Mouse (Mus musculus) layer of hippocampus, adult 2 months (tissue): ENCODE measurements around the gene Gckr. TPM values are rescaled to one million over a fixed set of nuclear protein-coding genes. Genes with fewer than 3 reads are reported as not detected.

Experiments
- DNase-seq, 2 experiments: peaks; one replicate each; pipeline ENCODE4 v3.0.0; 2022; ENCODE audit warnings: low spot score in 2 of 2
- H3K27ac ChIP-seq: fragments of 200-600 bp; 2 replicates; pipeline ENCODE4 v1.8.1; 2022
- H3K4me3 ChIP-seq: fragments of 200-600 bp; 2 replicates; pipeline ENCODE4 v1.8.1; 2022; ENCODE audit warnings: mild to moderate bottlenecking
- CTCF ChIP-seq: fragments of 200-600 bp; conservative IDR thresholded peaks from 2 replicates; pipeline ENCODE4 v1.8.1; 2022; ENCODE audit warnings: antibody characterized with exemption, mild to moderate bottlenecking, moderate library complexity
- long read RNA-seq, 2 experiments: library from polyadenylated mRNA; stranded (forward); transcript quantifications; one replicate each; pipeline ENCODE4 v2.0.0; 2021; ENCODE audit warnings: borderline mapping rate in 2 of 2
- total RNA-seq, 2 experiments: library from RNA; stranded (reverse); gene quantifications; 2 replicates each; pipeline ENCODE4 v1.2.3; 2021

Gene Gckr
- not detected for total RNA-seq
- long read RNA-seq, experiment 1 = 0 reads
- long read RNA-seq, experiment 2 = 0 reads

DNA sequence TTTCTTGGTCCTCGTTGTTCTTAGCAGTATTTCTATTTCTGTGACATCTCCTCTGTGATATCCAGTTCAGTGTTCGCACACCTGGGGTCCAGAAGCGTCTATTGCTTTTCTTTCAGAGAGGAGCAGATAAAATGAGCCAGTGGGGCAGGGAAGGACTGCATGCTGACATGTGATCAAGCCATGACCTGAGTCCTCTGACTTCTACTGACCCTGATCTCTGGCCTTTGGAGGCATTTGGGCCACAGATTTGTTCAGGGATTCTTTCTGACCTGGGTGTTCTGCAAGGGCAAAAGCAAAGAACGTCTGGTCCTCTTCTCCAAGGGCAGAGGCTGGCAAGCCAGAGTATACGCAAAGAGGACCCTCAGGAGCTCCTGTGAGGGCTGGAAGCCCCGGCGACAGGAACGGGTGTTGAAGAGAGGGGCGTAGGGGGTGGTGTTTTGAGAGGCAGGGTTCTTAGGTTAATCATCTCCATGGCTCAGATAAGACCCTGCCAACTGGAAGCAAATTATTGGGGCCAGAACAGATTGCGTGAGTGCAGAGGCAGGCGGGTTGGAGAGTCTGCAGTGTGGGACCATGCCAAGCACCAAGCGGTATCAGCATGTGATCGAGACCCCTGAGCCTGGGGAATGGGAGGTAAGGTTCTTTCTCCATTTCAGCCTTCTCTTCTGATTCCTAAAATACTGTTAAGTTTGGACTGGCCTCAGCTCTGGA, at the start of gene Gckr:
Gene Gckr (plus strand): TSS at position 397 of the 711 bp plus-strand sequence.
- peak within 1 kb of the TSS; percentile 81 for H3K4me3 ChIP-seq
- peak within 1 kb of the TSS; percentile 96; the same call in 1 of the 2 replicates for H3K27ac ChIP-seq
- DNase-seq = no peak
- TF ChIP-seq CTCF = no peak

DNA sequence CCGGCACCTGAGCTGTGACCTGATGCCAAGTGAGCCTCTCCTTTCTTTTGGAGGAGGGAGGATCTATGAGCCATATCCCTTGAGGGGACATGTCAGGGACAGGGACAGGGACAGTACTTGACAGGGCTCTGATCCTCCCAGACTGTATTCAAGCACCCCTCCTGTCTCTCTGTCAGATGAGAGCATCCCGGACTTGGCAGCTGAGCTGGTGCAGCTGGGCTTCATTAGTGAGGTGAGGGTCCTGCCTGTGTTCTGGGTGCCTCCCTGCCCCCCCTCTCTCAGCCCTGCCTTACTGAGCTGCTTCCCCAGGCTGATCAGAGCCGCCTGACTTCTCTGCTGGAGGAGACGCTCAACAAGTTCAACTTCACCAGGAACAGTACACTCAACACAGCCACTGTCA, 46.5 kb upstream of the Gckr start:
- DNase-seq = no peak
- H3K27ac ChIP-seq = no peak overlapping the region
- no peak for TF ChIP-seq CTCF
- H3K4me3 ChIP-seq = no peak overlapping the region

DNA sequence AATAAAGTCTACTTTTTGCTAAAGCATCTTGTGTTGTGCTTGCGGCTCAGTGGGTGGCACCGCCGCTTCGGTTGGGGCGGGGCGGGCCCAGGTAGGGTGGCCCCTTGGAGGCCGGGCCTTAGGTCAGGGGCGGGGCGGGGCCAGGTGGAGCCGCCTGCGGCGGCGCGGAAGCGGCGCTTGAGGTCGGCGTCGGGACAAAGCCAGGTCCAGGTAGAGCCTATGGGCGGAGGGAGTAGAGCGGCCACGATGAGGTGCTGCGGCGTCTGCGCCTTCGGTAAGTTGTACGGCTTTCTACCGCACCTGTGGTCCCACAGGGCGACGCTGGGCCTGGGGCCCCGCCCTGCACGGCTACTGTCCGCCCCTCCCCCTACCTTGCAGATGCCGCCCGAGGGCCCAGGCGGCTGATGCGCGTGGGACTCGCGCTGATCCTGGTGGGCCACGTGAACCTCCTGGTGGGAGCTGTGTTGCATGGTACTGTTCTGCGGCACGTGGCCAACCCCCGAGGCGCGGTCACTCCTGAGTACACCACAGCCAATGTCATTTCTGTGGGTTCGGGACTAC, 45.6 kb upstream of the Gckr start, which contains the start of gene Krtcap3:
Gene Krtcap3 (plus strand): TSS at position 151 of the 561 bp plus-strand sequence.
- DNase-seq = no peak
- TF ChIP-seq CTCF = no peak
- Histone ChIP-seq H3K4me3 (no peak within 1 kb of the TSS), H3K27ac (no peak within 1 kb of the TSS; the same call in 1 of the 2 replicates)

DNA sequence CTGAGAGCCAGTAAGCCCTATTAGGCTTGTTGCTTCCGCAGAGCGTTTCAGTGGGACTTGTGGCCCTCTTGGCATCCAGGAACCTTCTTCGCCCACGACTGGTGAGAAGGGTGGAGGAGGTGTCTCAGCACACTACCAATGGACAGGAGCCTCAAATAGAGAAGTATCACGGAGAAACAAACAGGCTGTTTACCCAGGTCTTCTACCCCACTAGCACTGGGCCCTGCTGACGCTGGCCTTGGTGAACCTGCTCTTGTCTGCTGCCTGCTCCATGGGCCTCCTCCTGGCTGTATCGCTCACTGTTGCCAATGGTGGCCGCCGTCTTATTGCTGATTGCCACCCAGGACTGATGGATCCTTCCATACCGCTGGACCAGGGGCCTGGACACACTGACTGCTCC, 45.1 kb upstream of the Gckr start:
- no peak for TF ChIP-seq CTCF
- Histone ChIP-seq H3K27ac (no peak overlapping the region; the same call in 1 of the 2 replicates), H3K4me3 (no peak overlapping the region)
- no peak for DNase-seq

DNA sequence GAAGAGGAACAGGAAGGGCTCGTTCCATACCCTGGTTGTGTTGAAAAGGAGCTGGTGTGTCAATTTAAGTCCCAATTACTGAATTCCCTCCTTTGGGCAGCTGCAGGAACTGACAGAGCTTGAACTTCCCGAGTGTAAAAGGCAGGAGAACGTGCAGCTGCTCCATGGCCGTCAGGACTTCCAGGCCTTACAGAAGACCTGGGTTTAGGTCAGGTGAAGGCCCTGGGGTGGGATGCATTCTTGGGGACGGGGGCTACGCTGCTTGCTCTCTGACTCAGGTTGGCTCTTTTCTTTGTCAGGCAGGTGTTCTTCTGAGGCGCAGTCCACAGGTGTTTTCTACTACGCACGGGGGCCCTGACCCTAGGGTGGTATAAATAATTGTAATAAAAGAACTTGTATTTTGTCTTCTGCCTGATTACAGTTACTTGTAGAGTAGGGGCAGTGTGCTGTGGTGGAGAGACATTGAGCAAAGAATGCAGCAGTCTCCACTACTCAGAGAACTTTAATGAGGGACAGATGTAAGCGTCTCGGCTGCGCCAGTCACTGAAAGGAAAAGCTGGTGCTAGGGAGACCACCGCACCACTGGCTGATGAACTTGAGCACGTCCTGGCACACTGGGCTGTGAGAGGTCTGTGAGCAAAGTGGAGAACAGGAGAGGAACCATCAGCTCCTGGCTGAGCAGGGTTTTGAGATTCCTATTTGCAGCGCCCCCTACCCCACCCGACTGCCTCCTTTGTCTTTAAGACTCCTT, 44.3 kb upstream of the Gckr start:
- no peak for DNase-seq
- Histone ChIP-seq H3K27ac (no peak overlapping the region), H3K4me3 (no peak overlapping the region)
- no peak for TF ChIP-seq CTCF

DNA sequence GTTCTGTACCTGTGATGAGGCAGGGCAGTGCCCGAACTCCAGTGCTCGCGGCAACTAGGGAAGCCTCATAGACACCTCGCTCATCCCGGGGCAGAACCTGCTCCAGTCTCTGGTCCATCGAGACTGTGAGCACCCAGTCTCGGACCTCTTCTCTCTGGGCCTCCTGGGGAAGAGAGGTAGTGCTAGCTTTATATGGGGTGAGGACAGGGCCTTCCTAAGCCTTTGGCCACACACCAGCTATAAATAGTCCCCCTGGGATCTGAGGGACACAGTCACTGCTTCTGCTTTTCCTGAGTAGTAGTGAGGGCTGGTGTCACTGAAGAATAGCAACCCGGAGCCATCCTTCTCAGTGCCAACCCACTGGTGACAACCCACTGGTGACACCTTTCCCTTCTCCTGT, 43.4 kb upstream of the Gckr start:
- TF ChIP-seq CTCF = no peak
- H3K27ac ChIP-seq = peak overlapping the region; percentile 63
- no peak for DNase-seq
- H3K4me3 ChIP-seq = no peak overlapping the region

DNA sequence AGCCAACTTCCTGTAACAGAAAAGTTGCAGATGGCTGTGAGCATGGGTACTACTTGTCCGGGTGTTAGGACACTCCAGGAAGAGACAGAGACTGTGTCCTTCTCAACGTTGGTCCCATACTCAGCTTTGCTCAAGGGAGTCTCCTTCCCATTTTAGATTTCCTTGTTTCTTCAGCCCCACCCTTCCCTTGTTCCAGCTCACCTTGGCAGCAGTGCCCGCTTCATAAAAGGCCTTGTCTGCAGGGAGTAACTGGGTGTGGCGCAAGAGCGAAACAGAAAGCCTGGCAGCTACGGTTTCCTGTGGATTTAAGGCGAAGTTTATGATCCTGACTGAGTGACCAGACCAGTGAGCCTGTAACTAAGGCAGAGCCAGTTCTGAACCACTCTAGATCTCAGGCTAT, 42.8 kb upstream of the Gckr start:
- peak overlapping the region; percentile 63 for H3K27ac ChIP-seq
- no peak overlapping the region for H3K4me3 ChIP-seq
- TF ChIP-seq CTCF = no peak
- DNase-seq = no peak

DNA sequence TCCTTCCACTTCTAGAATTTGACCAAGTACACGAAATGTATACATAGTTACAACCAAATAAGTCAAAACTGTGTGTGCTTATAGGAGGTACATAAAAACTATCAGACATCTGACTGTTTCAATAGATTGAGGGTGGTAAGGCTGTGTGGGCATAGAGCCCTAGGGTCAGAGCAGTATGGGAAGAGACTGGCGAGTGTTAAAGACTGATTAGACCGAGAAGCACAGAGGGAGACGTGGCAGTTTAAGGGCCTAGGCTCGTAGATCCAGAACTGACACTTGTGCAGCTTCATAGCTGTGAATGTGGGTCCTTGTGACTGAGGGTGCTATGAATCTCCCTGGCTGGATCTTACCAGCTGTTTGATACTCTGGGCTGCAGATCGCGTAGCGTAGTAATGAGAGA, 42.3 kb upstream of the Gckr start:
- DNase-seq = no peak
- TF ChIP-seq CTCF = no peak
- no peak overlapping the region for H3K4me3 ChIP-seq
- peak overlapping the region; percentile 63; the same call in 1 of the 2 replicates for H3K27ac ChIP-seq

DNA sequence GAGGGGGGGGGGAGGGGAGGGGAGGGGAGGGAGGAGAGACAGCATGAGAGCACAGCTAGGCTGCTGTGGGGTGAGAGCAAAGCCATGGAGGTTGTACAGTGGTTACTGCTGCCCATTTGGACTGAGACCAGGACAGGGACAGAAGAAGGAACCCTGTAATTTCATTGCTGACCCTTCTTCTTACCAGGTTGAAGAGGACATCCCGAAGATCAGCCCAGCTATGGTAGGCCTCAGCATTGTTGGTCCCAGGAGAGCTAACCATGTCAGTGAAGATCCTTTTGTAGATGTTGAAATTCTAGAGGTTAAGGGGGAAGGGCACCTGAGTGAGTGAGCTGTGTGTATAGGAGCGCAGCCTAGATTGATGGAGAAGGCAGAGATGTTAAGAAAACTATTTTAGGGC, 41.9 kb upstream of the Gckr start:
- no peak for DNase-seq
- H3K27ac ChIP-seq = no peak overlapping the region
- TF ChIP-seq CTCF = no peak
- H3K4me3 ChIP-seq = no peak overlapping the region

DNA sequence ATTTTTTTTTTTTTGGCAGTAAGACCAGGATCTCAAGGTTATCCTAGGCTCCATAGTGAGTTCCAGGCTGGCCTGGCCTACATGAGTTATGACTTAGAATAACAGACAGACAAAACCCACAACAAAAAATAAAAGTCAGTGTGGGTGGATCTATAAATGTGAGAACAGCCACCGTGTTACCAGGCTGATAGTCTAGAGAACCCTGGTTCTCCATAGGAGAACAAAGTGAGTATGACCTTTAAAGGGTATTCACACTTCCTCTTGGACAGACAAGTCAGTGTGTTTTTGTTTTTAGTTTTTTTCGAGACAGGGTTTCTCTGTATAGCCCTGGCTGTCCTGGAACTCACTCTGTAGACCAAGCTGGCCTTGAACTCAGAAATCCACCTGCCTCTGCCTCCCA, 41.3 kb upstream of the Gckr start:
- DNase-seq = no peak

DNA sequence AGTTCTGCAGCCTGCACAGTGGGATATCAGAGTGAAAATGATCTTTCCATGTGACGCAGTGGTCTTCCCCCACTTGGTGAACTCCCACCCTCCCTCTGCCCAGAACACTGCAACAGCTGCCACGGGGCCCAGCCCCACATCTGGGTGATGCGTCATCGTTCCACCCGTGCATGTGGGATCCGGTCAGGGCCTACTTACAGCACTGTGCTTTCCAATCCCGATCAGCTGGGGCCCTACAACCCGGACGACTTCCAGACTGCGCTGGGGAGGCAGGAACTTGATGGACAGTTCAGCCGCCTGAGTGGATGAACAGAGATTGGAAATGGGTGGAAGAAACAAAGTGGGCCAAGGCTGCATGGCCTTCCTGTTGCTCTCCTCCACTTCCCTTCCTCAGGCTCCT, 39.6 kb upstream of the Gckr start:
- no peak overlapping the region for H3K4me3 ChIP-seq
- no peak overlapping the region for H3K27ac ChIP-seq
- no peak for TF ChIP-seq CTCF
- no peak for DNase-seq

More for the DNA sequence above, 41.3 kb upstream of the Gckr start:
- no peak overlapping the region for H3K4me3 ChIP-seq
- no peak for TF ChIP-seq CTCF
- 0 out of 2 replicates have a peak overlapping the region, but pooled peaks have one; percentile 0 for H3K27ac ChIP-seq

DNA sequence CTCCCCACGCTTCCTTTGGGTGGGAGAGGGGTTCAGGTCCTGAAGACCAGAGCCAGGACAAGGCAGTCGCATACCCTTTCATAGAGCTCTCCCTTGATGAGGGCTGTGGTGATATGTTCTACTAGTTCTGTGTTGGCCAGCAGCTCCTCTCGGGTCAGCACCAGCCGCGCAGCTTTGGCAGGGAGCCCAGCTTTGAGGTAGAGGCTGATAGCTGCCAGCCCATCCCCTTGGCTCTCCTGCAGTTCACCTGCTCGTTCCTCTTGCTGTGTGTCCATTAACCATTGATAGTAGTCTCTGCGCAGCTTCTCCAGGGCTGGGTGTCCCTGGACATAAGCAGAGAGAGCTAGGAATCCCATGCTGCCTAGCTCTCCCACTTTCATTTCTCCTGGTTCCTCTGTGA, 31.1 kb upstream of the Gckr start:
- H3K27ac ChIP-seq = no peak overlapping the region
- no peak for DNase-seq
- H3K4me3 ChIP-seq = no peak overlapping the region
- no peak for TF ChIP-seq CTCF

DNA sequence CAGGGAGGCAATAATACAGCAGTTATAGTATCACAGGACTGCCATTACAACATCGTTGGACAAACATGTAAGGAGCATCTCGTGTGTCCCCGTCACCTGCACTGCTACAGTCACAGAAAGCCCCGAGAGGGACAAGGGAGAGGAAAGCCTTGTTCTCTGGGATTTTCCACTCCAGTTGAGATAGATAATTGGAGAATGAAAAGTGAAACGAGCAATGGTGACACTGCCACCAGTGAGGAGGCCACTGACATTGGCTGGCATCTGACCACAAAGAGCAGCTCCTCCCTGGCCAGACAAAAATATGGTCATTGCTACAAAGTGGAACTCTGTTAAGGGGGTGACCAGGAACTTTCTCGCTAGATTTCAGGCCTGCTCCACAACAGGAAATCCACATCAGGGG, 29.6 kb upstream of the Gckr start:
- H3K4me3 ChIP-seq = no peak overlapping the region
- no peak for DNase-seq
- no peak for TF ChIP-seq CTCF
- H3K27ac ChIP-seq = no peak overlapping the region
